Mouse (Mus musculus) mouse embryonic stem cell (cell line): ENCODE measurements at regions not wholly inside any gene's neighbourhood (a gene's known extent, or its start where the extent isn't known, plus 50 kb on each side); places are given as distances from the start of the nearest gene placed in this dataset.

Experiments
- in situ Hi-C, 2 experiments: fragments of 300-500 bp; cut with MboI; formaldehyde crosslinking; loops; 1 replicate in 1 of 2; 3 replicates in 1 of 2; pipeline ENCODE4 v1.14.3; 2019 to 2020; ENCODE audit warnings: low sequenced_read_pairs in 2 of 2, low pct_unique_long_range_greater_than_20kb in 1 of 2, mixed read lengths in 1 of 2; ENCODE audit not compliant: unreplicated experiment in 1 of 2

DNA sequence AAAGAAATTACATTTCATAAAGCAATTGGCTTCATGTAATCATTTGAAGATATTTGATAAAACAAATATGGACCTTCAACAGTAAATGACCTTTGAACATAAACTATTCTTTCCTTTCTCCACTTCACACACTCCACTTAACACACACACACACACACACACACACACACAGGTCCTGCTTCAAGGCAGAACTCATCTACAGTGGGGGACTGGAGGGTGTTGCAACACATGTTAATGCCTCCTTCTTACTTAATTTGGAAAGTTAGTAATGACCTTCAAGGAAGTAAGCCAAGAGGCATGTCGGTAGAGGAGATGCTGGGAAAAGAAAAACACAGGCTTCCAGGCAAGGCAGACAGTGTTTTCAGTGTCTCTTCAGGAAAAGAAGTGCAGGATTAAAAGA is 302.8 kb upstream of the G2e3 start:
- in situ Hi-C loops: no loop called here

DNA sequence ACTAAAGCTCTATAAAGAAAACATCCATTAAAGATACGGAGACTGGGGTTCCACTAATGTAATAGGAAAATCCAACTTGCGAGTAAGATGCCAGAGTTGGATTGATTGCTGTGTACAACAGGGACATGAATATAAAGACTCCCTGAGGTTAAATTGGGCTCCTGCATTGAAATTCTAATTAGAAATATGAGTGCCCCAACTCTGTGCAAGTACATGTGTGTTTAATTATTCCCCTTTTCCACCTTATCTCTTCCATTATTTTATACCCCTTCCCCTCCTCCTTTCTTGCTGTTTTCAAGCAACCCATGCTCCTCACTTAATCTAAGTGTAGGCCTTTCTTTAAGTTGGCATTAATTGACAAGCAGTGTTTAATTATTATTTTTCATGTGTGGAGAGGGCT is 315.7 kb upstream of the G2e3 start:
- in situ Hi-C loops: no loop called here

DNA sequence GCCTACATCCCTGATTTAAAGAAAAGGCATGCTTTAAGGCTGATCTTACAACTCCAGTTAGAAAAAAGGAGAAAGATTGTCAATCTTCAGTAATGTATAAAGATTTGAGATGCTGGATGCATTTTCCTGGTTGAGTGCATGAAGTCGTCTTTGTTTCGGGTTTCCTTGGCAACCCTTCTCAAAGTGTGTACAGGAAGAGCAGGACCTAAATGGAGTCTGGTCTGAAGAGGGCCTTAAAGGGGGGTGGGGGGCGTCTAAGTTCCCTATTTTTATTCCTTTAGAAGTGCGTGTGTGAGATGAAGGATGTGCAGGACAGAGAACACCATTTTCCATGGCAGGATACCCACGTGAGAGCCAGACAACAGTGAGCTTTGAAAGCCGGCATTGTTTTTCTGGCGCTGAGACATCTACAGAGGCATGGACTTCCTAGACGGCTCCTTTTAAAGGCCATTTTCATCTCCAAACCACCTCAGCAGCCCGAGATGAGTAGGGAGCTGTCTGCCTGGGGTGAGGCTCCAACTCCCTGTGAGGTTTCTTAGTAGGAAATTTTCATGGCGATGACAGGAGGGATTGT is 319.2 kb upstream of the G2e3 start:
- in situ Hi-C loops: no loop called here

DNA sequence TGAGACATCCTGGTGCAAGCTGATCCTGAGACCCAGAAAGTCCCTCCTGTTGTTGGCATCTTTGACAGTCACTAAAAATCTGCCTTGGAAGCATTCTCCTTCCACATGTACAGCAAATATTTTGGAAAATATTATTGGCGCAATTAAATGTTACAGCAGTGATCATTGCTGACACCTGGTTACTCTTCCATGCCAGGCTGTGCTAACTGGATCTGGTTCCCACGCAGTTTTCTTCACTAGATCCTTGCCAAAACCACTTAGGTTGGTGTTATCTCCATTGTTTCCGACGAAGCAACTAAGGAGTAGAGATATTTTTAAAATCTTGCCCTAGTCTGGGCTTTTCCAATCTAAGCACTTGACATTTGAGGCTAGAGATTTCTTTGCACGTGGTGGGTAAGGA is 321.8 kb upstream of the G2e3 start:
- in situ Hi-C loops: no loop called here

DNA sequence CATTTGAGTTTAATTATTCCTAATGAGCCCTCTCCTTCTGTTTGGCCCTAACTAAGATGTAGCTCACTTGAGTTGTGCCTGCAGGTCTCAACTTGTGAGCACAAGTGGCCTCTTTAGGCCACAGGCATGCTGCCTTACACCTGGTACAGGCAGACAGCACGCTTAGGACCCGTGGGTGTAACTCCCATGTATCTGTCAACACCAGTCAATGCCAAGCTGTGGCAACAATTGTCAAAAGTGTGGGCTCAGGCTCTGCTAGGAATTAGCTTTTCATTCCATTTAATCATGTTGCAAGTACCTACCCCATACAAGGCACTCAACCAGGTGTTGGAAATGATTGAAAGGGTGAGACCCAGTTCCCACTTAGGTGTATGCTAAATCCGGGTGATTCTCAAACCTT is 322.3 kb upstream of the G2e3 start:
- in situ Hi-C loops: no loop called here

DNA sequence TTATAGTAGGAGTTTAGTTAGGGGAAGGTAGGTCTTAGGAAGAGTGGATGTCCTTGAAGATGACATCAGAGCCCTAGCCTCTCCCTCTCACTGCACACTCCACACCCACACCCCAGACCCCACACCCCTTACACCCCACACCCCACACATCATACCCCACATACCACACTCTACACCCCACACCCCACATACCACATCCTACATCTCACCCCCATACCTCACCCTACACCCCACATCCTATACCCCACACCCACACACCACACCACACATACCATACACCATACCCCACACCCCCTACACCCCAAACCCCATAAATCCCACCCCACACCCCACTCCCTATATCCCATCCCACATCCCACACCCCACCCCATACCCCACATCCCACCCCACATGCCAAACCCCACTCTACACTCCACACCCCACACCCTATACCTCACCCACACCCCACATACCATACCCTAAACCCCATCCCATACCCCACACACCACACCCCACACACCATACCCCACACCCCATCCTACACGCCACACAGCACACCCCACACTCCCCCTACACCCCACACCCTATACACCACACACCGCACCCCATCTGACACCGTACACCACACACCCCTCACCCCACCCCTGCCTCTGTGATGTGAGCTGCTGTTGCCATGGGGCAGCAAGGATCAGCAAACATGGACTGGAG is 323.7 kb upstream of the G2e3 start:
- in situ Hi-C loops: no loop called here

DNA sequence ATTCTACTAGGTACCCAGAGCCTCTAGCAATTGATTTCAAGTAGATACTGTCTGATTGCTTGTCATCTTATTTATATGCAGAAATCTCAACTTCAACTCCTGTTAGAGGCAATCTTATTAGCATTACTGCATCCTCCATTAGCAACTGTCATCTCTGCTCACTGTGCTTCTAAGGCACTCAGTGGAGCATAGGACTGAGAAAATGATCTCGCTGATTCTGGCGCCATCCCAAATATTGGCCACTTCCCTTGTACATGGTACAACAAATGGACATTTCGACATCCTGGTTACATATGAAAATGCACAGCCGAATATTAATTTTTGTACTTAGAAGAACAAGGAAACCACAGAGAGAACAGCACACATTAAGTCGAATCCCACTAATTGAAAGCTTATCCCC is 329.7 kb upstream of the G2e3 start:
- in situ Hi-C loops: no loop called here

DNA sequence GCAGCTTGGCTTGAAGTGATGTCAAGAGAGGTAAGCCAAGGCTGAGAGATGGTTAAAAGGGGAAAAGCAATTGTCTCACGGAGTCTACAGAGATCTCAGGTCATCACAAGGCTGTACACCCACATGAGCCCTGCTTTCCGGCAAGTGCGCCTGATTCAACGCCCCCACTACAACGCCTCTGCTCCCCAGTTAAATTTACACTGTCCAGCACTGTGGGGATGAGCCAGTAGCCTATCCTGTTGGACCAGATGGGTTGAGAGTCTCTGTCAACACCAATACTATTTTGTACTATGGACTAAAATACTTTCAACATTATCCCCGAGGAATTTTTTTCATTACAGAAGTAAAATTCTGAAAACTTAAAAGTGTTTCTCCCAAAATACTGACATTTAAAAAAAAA is 331.8 kb upstream of the G2e3 start:
- in situ Hi-C loops: no loop called here

DNA sequence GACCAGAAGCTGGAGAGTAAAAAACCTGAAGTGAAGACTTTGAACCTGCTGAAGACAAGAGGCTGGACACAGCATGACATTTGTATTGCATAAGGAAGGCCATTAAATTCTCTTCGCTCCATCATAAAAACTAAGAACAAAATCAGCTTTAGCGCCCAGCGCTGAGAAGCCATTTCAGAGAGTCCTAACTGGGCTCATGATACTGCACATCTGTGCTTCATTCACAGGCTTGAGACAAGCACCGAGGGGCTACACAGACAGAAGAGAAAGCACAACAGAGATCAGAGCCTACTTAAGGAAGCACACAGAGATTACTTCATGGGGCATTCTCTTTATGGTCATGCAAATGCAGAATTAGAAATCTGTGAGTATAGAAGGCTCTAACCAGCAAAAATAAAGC is 338.2 kb upstream of the G2e3 start:
- in situ Hi-C loops: no loop called here

DNA sequence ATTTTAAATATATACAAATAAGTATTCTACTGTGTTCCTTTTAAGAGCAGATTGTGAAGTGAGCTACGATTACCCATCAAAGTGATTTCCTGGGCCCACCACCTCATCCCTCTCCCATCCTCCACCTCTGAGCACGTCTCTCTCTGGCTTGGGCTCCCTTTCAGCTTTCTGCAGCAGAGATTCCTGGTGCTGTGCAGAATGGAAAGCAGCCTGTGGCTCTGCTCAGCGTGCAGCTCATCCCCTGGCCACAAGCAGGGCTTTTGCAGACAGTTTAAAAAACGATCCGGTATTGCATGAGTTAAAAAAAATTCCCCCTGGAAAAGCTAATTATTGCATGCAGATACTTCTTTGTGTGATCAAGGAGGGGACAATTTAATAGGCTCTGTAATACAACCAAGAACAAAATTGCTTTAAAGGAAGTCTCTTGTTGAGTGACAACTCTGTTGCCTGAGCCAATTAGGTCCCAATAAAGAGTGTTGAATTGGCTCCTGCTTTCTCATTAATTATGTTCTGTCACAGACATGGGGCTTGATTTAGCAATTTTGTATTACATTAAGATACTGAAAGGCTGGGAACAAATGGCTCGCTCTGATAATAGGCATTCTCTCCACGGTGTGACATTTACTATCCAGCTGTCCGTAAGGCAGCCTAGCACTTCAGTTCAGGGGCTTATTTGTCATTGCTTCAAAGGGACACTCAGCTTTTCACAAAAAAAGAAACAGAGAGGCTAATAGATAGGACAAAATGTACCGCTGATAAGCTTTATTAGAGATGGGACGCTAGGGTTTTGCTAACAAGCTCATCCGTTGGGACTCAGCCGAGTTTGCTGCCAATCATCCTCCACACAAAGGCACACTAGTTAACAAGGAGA is 345.9 kb upstream of the G2e3 start:
- in situ Hi-C loops: no loop called here

DNA sequence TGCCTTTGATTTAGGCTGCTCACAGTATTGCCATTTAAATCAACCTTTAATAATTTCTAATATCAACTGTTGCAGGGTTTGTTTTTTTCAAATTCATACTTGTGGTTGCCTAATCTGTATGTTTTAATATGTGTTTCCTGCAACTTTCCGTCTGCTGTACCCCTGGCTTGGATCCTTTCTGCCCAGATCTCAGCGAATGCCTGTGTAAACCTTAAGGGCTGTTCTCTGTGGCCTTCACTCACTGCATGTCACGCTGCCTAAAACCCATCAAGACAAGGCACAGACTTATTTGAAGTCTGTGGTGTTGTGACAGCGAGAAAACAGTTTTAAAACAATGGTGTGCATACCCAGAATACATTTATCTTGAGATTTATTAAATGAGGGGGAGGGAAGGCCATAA is 346.8 kb upstream of the G2e3 start:
- in situ Hi-C loops: no loop called here

DNA sequence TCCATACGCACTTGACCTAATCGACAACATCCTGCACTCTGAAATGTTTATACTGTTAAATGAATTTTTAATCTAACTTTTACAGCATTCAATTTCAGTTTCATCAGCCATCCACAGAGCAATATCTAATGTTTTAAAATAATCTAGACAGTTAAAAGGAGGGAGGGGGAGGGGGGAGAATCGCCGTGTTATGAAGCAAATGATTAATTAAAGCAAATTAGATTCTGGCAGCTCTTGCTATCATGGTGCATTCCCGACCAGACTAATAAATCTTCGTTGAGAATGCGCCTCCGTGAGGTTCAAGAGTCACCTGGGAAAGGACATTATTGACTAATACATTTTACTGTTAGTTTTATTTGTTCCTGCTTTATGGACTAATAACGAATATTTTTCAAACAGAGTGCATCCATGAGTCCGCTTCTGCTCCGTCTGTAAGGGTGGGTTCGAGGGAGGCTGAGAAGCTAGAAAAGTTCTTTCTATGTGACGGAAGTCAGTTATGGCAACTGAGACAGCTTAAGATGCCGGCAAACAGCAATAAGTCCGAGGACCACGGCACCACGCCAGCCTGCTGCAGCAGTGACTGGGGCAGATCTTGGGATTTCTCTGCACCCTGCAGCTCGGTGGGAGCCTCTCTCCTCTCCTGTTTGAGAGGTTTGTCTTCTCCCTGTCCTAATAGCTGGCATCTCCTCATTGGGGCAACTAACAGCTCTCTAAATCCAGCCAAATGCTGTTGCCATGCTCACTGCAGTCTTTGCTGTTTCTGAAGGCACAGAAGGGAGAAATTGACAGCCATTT is 347.4 kb upstream of the G2e3 start:
- in situ Hi-C loops: no loop called here

DNA sequence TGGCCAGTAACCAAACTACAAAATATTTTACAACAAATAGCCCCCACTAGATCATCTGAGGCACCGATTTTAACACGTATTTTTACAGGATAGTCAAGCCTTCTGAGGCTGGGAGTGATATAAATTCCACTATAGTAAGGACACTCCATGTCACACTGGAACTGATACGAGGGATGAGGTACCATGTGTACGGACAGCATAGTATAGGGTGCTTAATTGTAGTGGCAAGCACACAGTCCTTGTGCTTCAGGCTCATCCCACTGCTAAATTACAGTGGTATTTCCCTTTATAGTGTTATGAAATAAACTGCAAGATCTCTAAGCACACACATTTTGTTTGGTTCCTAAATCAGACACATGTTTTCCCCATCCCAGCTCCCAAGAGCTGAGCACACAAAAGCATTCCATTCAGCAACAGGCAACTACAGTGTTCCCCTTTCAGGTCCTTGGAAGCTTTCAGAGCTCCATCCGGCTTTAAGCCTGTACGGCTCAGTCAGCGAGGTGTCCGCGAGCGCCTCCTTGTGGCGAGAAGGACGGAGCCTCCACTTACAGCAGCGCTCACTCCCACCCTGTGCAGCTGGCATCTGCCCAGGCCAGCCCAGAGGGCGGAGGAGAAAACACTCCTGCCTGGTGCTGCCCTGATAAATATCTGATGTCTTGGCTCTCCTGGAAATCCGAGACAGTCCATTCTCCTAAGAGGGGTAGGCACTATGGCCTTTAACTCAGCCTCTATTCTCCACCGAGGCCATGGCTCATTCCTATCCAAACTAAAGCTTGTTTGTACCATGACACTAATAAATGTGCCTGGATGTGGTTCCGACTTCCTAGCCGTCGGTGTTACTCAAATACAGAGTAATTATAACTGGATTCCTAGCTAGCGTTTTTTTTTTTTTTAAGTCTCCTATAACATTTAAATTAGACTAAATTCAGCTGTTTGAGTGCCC is 348.3 kb upstream of the G2e3 start:
- in situ Hi-C loops: no loop called here

DNA sequence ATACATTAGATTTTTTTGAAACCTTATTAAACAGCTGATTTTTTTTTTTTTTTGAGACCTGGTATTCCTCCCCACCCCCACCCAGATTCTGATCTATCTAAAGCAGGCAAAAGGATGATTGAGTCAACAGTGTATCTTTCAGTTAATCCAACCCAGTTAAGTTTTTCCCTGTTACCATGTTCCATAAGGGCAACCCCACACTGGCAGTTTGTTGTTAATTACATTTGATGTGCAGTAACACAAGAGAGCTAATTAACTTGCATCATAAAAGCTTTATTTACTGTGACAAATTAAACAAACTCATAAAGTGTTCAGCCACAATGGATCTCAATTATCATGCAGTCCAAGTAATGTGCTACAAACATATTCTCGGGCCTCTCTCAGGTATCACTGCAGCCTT is 346.8 kb upstream of the Prkd1 start:
- in situ Hi-C loops: no loop called here

DNA sequence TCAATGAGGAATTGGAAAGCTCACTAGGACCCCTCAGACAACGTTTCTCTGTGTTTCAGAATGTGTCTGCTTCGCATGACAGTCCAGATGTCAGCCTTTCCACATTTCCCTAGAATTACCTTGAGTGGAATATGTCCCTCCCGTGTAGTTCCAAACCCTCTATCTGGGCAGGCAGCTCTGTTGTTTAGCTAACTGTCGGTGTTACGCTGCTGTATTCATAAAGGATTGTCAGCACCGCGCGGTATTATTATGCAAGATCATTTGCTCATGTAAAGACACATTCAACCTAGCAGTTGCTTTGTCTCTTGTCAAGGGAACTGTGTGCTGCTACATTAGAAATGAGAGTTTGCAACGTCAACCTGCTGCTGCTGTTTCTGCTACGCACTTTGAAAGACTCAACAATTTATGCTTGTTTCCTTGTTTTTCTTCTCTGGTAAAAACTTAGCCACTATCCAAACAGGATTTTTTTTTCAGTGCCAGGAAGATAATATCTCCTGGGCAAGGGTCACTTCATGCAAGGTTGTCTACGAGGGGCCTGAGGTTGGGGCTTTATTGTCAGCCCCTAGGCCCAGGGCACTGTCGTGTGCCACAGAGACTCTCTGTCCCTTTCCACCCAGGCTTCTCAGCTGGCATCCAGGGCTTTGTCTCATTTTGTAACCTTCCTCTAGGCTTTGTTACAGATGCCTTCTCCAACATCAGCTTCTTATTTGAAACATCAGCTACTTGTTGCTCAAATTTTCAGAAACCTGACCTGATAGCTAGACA is 340.8 kb upstream of the Prkd1 start:
- in situ Hi-C loops: no loop called here

DNA sequence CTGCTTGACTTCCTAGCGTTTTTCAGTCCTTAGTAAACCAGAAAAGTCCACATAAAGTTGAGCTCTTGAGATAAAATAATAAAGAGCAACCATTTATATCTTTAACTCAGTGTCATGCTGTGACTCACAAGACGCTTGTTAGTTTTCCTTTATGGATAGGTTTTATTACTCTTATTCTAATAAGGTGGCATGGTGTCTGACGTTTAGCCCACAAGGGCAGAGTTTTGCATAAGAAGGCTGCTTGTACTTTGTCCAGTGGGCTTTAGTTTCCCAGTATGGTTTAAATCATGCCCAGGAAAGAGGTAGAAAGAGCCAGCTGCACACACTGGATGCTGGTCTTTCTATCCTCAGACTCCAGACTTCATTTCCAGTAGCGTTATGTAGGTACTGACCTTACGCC is 332.4 kb upstream of the Prkd1 start:
- in situ Hi-C loops: no loop called here

DNA sequence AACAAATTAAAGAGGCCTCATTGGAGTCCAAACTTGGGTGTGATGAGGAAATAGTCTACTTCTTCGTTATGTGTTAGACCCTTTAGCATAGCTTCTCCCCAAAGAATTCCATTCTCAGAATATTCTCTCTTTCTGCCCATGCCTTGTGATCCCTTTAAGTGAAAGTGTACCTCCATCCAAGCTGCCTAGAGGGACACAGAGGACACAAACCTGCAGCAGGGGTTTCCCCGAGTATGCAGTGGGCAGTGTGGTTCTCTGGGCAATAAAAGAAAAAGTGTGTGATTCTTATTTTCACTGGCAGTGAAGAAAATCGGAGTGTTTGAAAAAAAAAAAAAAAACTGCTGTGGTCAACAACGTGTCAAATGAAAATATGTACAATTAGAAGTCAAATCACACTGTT is 331.9 kb upstream of the Prkd1 start:
- in situ Hi-C loops: no loop called here
